Mouse (Mus musculus): ENCODE measurements around the gene Tmem177. TPM values are rescaled to one million over a fixed set of nuclear protein-coding genes. Genes with fewer than 3 reads are reported as not detected.

Tmem177 gene
- total RNA-seq, 2 experiments from 2014 or later: 5.4 to 5.6 TPM

GRCm38 (mm10) chr1:119891865-119892264, 21.1 kb downstream of the Tmem177 start:
- ATAC-seq (replicated peaks; ENCODE audit: poor library complexity, severe bottlenecking): no peak

GRCm38 (mm10) chr1:119891149-119891548, 21.9 kb downstream of the Tmem177 start:
- no peak for ATAC-seq (replicated peaks; ENCODE audit: poor library complexity, severe bottlenecking)

GRCm38 (mm10) chr1:119889347-119889746, 23.7 kb downstream of the Tmem177 start:
- no peak for ATAC-seq (replicated peaks; ENCODE audit: poor library complexity, severe bottlenecking)

- ATAC-seq (replicated peaks; ENCODE audit: poor library complexity, severe bottlenecking): no peak
These were observed 26.7 kb downstream of the Tmem177 start for GRCm38 (mm10) chr1:119886320-119886719.

- no peak for ATAC-seq (replicated peaks; ENCODE audit: poor library complexity, severe bottlenecking)
These were observed 28.7 kb downstream of the Tmem177 start for GRCm38 (mm10) chr1:119884272-119884671.

GRCm38 (mm10) chr1:119878909-119879308, 34.1 kb downstream of the Tmem177 start:
- ATAC-seq (replicated peaks; ENCODE audit: poor library complexity, severe bottlenecking): no peak

- no peak for ATAC-seq (replicated peaks; ENCODE audit: poor library complexity, severe bottlenecking)
These were observed 35.5 kb downstream of the Tmem177 start for GRCm38 (mm10) chr1:119877469-119877868.

GRCm38 (mm10) chr1:119868395-119869161, 44.4 kb downstream of the Tmem177 start:
- ATAC-seq (replicated peaks; ENCODE audit: poor library complexity, severe bottlenecking): no peak

GRCm38 (mm10) chr1:119867300-119867699, 45.7 kb downstream of the Tmem177 start:
- no peak for ATAC-seq (replicated peaks; ENCODE audit: poor library complexity, severe bottlenecking)

GRCm38 (mm10) chr1:119865311-119865710, 47.7 kb downstream of the Tmem177 start:
- ATAC-seq (replicated peaks; ENCODE audit: poor library complexity, severe bottlenecking): no peak

- ATAC-seq (replicated peaks; ENCODE audit: poor library complexity, severe bottlenecking): peak; percentile 35; the same call in 1 of the 2 replicates
These were observed 49.3 kb downstream of the Tmem177 start for GRCm38 (mm10) chr1:119863507-119864296.

- peak; percentile 67 for ATAC-seq (replicated peaks; ENCODE audit: poor library complexity, severe bottlenecking)
These were observed 53.4 kb downstream of the Tmem177 start for GRCm38 (mm10) chr1:119859566-119859965.

Other genes starting within 250 kb of the Tmem177 start
- gene Ptpn4, start 75.6 kb downstream of the Tmem177 start, total RNA-seq (2014; fragmentation: Nextera tagmentation): 23.0 and 28.0 TPM in 2 replicates
- 13.6 and 20.3 TPM in 2 replicates for gene Ptpn4, start 75.6 kb downstream of the Tmem177 start, total RNA-seq (2017)
- not detected in 2 replicates for gene Cfap221, start 84.0 kb upstream of the Tmem177 start, total RNA-seq (2014; fragmentation: Nextera tagmentation)
- gene Cfap221, start 84.0 kb upstream of the Tmem177 start, total RNA-seq (2017): not detected in 2 replicates
- gene Sctr, start 93.7 kb upstream of the Tmem177 start, total RNA-seq (2014; fragmentation: Nextera tagmentation): not detected in 2 replicates
- gene Sctr, start 93.7 kb upstream of the Tmem177 start, total RNA-seq (2017): not detected in 2 replicates
- gene Tmem37, start 160.9 kb upstream of the Tmem177 start, total RNA-seq (2014; fragmentation: Nextera tagmentation): 1.3 TPM in 1 of 2 replicates, not detected in the other
- gene Tmem37, start 160.9 kb upstream of the Tmem177 start, total RNA-seq (2017): 0.65 TPM in 1 of 2 replicates, not detected in the other
- gene Dbi, start 207.9 kb upstream of the Tmem177 start, total RNA-seq (2014; fragmentation: Nextera tagmentation): 410 and 536 TPM in 2 replicates
- 307 and 413 TPM in 2 replicates for gene Dbi, start 207.9 kb upstream of the Tmem177 start, total RNA-seq (2017)
- 11.4 and 12.2 TPM in 2 replicates for gene 3110009E18Rik, start 208.0 kb upstream of the Tmem177 start, total RNA-seq (2014; fragmentation: Nextera tagmentation)
- 2.2 and 4.5 TPM in 2 replicates for gene 3110009E18Rik, start 208.0 kb upstream of the Tmem177 start, total RNA-seq (2017)